Mouse (Mus musculus) urinary bladder, adult 18-20 months (tissue): ENCODE results near the gene C4bp.
"Not testable (repeated sequence)": the region's sequence is repeated elsewhere in the genome, so short reads cannot be mapped to it uniquely, and the experiment has no call there.

Source experiments
- DNase-seq, 2 experiments: peaks; one replicate each; pipeline ENCODE4 v3.0.0; 2022; ENCODE audit warnings: low spot score in 2 of 2, mixed read lengths in 2 of 2

The C4bp gene

GRCm38 (mm10) chr1:130661454-130661853, at the start of gene C4bp:
Gene C4bp (minus strand): TSS chr1:130661632.
- no peak for DNase-seq

- DNase-seq = no peak
These were observed 49.0 kb upstream of the C4bp start for GRCm38 (mm10) chr1:130710283-130711080.

DNA sequence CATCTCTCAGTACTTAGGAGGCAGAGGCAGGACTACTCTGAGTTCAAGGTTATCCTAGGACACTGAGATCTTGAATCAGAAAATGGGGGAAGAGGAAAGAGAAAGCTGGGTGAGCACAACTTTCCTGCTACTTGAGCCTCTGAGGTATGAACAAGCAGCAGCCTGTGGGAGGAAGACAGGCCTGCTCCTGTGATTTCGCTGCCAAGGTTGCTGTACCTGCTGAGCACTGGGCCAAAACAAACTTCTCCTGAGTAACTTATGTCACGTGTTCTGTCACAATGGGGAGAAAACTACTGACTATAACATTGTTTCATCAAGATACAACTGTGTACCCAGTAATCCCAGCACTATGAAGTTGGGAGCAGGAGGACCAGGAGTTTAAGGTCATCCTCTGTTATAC, 42.2 kb upstream of the C4bp start:
- DNase-seq = peak in 1 of 2 experiments; percentile 54

- no peak for DNase-seq
These were observed 40.5 kb upstream of the C4bp start for GRCm38 (mm10) chr1:130701976-130702375.

GRCm38 (mm10) chr1:130699937-130700633, 38.7 kb upstream of the C4bp start:
- no peak for DNase-seq

DNA sequence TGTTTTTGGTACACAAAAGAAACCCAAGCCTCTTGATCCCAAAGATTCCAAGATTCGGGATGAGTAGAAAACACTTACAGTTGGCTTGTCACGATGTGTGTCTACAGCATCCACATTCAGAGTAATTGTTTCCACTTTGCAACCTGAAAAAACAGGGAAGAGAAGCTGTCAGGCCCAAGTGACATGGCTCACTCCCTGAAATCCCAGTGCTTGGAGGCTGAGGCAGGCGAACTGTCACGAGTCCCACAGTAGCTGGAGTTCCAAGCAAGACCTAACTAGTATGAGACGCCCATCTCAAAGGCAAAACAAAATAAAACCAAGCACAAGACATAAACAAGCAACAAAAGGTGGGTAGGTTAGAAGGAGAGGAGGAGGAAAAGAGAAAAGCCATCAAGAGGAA, 37.2 kb upstream of the C4bp start:
- no peak for DNase-seq

DNA sequence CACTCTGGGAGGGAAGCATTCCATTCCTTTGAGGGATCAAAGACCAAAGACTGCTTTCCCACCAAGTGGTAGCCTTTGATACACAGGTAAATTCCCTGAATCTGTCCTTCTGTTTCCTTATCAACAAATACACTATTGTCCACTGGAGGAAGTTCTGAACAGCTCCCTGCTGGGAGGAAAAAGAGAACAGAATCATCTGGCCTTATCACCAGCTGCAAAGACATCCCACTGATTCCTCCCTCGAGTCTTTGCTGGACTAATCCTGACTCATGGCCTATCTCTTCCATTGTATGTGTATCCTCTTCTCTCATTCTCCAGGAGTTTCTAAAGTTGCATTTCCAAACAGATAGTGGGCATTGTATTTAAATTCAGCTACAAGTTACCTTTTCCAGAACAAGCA, 22.5 kb upstream of the C4bp start:
- DNase-seq = no peak

GRCm38 (mm10) chr1:130681656-130682413, 20.4 kb upstream of the C4bp start:
- DNase-seq = no peak

DNA sequence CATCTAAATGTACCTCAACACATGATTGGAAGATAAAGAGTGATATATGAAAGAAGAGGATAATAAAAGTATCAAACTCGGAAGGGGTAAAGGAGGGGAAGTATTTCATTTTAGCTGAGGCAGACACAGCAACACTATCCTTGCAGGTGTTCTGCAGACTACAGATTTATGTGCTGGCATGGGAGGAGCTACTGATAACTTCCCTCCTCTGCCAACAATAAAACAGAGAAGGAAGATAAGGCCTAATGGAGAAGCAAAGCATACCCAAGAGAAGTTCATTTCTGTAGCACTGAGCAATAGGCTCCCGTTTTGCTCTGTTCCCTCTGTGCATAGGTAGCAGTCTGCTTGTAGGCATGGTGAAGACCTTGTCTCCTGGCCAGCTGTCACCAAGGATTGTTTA, 19.6 kb upstream of the C4bp start:
- no peak for DNase-seq

DNA sequence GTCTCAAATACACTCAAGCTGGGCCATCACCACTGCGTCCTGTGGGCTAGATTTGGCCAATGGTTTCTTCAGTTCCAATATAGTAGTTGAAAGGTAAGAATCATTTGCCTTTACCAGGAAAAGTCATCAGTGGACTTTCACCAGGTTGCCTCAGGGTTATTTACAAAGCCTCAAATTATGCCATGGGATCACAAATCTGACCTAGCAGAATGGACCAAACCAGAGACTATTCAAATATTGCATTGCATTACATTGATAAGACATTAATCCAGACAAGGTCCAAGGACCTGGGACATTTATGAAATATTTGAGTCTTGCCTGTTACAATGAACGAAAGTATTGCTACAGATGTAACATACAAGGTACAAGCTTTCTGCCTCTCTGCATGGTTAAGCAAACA, 17.1 kb upstream of the C4bp start:
- DNase-seq = no peak

- DNase-seq = not testable (repeated sequence)
These were observed 2.1 kb upstream of the C4bp start for GRCm38 (mm10) chr1:130663576-130663975.

DNA sequence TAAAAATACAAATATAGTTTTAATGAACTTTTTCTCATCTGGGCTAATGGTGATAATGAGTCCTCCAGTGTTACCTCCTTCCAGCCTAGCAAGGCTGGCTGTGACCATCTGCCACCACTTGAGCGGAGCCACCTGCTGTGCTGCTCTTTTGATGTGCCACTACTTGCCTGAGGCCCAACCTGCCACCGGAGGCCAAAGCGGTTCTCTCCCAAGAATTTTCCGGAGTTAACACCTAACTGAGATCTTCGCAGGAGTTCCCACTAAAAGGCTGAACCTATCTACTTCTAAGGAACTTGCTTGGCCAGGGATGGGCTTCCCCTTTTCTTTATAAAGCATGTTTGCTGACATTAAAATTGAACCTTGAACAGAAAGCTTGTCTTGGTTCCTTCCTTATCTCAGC, 1.8 kb downstream of the C4bp start:
- not testable (repeated sequence) for DNase-seq

GRCm38 (mm10) chr1:130644103-130644502, 17.3 kb downstream of the C4bp start:
- DNase-seq = no peak

DNA sequence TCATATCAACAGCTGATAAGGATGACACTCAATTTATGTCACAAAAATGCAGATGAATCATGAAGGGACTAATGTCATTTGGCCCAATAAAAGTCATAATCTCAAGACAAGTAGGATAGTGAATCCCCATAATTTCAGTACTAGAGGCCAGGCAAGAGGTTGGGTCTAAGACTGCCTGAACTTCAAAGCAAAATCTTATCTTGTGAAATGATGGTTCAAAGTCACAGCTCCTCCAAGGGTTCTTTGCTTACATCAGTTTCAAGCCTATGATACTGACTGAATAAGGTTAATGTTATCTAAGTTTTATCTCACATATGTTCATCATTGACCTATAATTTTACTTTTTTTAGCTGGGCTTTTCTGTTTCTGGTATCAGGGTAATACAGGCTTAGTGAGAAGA, 20.5 kb downstream of the C4bp start:
- DNase-seq = no peak

DNA sequence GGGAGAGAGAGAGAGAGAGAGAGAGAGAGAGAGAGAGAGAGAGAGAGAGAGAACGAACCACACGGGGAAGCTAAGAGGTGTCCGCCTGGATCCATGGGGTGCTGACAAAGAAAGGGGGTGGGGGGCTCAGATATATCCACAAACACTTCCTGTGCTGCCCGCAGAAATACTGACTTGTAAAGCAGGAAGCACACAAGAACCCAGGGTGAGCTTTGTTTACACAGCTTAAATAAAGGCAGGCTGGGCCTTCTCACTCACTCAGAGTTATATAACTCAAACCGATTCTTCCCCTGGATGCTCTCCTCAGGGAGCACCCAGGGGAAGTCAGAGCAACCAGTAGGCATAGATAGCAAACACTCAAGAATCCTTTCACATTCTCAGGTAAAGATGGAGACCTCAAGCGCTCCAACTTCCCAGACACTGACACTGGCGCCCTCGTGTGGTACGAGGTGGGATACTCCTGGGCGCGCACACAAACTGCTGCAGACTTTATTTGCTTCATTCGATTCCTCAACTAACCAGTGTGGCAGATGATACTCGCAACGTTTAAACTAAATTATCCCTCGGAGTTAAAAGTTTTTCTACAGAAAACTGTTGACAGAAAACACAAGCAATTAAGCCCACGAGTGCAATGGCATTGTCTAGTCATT, 27.5 kb downstream of the C4bp start:
- DNase-seq = peak; percentile 45 to 71

DNA sequence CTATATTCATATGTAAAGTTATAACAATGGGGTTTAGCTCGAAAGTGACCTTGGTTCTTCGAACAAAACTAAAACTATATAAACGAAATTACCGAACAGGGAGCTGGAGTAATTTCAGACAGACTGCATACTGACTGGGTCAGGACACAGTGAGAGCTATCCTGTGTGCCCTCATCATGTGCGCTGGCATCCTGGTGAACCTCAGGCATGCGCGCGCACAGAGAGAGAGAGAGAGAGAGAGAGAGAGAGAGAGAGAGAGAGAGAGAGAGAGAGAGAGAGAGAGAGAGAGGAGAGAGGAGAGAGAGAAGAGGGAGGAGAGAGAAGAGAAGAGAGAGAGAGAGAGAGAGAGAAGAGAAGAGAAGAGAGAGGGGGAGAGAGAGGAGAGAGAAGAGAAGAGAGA, 28.1 kb downstream of the C4bp start:
- DNase-seq = no peak

DNA sequence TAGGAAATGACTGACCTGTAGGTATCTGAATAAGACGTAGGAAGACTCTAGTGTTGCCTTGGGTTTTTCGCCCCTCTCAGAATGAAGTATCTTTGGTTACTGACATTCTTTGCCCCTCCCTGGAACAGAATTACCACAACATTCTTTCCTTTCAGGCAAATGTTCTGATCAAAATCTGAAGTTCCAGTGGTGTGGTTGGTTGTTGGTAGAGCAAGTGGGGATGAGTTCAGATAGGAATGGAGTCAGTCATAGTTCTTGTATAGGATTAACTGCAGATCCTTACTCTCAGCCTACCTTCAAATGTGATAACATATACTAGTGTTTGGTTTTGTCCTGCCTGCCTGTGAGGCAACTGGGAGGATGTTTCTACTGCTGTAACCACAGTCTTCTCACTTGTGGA, 31.9 kb downstream of the C4bp start, which contains the start of gene Zp3r:
TSS of gene Zp3r (minus strand) at position 101 of the 400 bp plus-strand sequence.
- no peak for DNase-seq

DNA sequence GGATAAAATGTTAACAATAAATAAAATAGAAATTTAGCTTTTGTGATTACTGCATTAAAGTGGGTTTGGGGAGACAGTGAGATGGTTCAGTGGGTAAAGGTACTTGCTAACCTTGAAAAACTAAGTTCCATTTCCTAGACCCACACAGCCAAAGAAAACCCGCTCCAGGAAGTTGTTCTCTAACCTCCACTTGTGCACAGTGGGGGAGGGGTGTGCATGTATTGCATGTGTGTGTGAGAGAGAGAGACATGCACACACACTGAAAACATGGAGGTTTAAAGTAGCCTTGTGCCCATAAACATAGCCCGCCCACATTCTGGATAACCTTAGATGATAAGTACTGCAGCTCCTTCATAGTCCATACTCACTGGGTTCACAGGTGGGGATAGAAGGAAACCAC, 65.1 kb downstream of the C4bp start:
- no peak for DNase-seq

GRCm38 (mm10) chr1:130588659-130589058, 72.8 kb downstream of the C4bp start:
- peak; percentile 6 to 39 for DNase-seq
